Mouse (Mus musculus) CD8-positive naive resting alpha-beta T cell, adult 57 days (primary cell): ENCODE measurements around the gene Tsc2. TPM values are rescaled to one million over a fixed set of nuclear protein-coding genes. Genes with fewer than 3 reads are reported as not detected.

Source experiments
- total RNA-seq: library from RNA; stranded (reverse); gene quantifications from one replicate; pipeline ENCODE4 v1.2.4, GENCODE M21; 2023

Gene Tsc2
- 70.5 TPM for total RNA-seq

GRCm38 (mm10) chr17:24632167-24632812 is at the start of gene Tsc2, which contains the start of gene Nthl1:
TSS of gene Tsc2 (minus strand) at chr17:24632630.
TSS of gene Nthl1 (plus strand) at chr17:24632680.

GRCm38 (mm10) chr17:24669545-24670245 is 37.3 kb upstream of the Tsc2 start, which contains the start of gene Zfp598:
TSS of gene Zfp598 (plus strand) at chr17:24669687.

GRCm38 (mm10) chr17:24658017-24658758 is 25.8 kb upstream of the Tsc2 start, which contains the start of gene Npw:
TSS of gene Npw (minus strand) at chr17:24658457.

GRCm38 (mm10) chr17:24650070-24650616 is 17.7 kb upstream of the Tsc2 start, which contains the start of gene Slc9a3r2:
TSS of gene Slc9a3r2 (minus strand) at chr17:24650327.

GRCm38 (mm10) chr17:24549618-24550415 is 82.6 kb downstream of the Tsc2 start, which contains the start of gene Pkd1:
TSS of gene Pkd1 (plus strand) at chr17:24549834.

Other genes starting within 250 kb of the Tsc2 start
- gene Rnps1, start 218.1 kb downstream of the Tsc2 start, total RNA-seq, result 150 TPM
- gene Eci1, start 206.0 kb downstream of the Tsc2 start, total RNA-seq, result 14.9 TPM
- gene Dnase1l2, start 189.5 kb downstream of the Tsc2 start, total RNA-seq, result 4.8 TPM
- 73.9 TPM for gene E4f1, start 162.3 kb downstream of the Tsc2 start, total RNA-seq
- gene Pgp, start 162.2 kb downstream of the Tsc2 start, total RNA-seq, result 14.1 TPM
- 0.80 TPM for gene Bricd5, start 158.7 kb downstream of the Tsc2 start, total RNA-seq
- gene Mlst8, start 153.6 kb downstream of the Tsc2 start, total RNA-seq, result 23.8 TPM
- gene Caskin1, start 144.0 kb downstream of the Tsc2 start, total RNA-seq, result not detected
- gene Traf7, start 104.7 kb downstream of the Tsc2 start, total RNA-seq, result 183 TPM
- 2.7 TPM for gene Rab26, start 98.4 kb downstream of the Tsc2 start, total RNA-seq
- 74.3 TPM for gene Pkd1, start 82.8 kb downstream of the Tsc2 start, total RNA-seq
- gene Nthl1, start 50 bp upstream of the Tsc2 start, total RNA-seq, result 4.3 TPM
- not detected for gene Slc9a3r2, start 17.7 kb upstream of the Tsc2 start, total RNA-seq
- not detected for gene Npw, start 25.8 kb upstream of the Tsc2 start, total RNA-seq
- gene Zfp598, start 37.1 kb upstream of the Tsc2 start, total RNA-seq, result 62.1 TPM
- not detected for gene Syngr3, start 57.3 kb upstream of the Tsc2 start, total RNA-seq
- gene Gfer, start 63.5 kb upstream of the Tsc2 start, total RNA-seq, result 12.7 TPM
- gene Noxo1, start 63.6 kb upstream of the Tsc2 start, total RNA-seq, result 2.0 TPM
- gene Tbl3, start 75.0 kb upstream of the Tsc2 start, total RNA-seq, result 26.6 TPM
- not detected for gene Rnf151, start 85.4 kb upstream of the Tsc2 start, total RNA-seq
- gene Rps2, start 85.5 kb upstream of the Tsc2 start, total RNA-seq, result 1,667 TPM
- 68.1 TPM for gene Ndufb10, start 91.8 kb upstream of the Tsc2 start, total RNA-seq
- gene Rpl3l, start 95.2 kb upstream of the Tsc2 start, total RNA-seq, result not detected
- gene Msrb1, start 104.0 kb upstream of the Tsc2 start, total RNA-seq, result 32.5 TPM
- not detected for gene Hs3st6, start 120.4 kb upstream of the Tsc2 start, total RNA-seq
- not detected for gene Meiob, start 171.7 kb upstream of the Tsc2 start, total RNA-seq
- 33.1 TPM for gene Hagh, start 207.5 kb upstream of the Tsc2 start, total RNA-seq
- gene Fahd1, start 217.7 kb upstream of the Tsc2 start, total RNA-seq, result 2.0 TPM
- 0.67 TPM for gene Igfals, start 233.4 kb upstream of the Tsc2 start, total RNA-seq